Mouse (Mus musculus) embryo, embryonic 11.5 days (tissue): ENCODE data around the gene Lrrc38.
"Not testable (repeated sequence)": the region's sequence is repeated elsewhere in the genome, so short reads cannot be mapped to it uniquely, and the experiment has no call there.

ENCODE experiments used
- DNase-seq: peaks from one replicate; pipeline ENCODE4 v3.0.0-alpha.2; 2012; ENCODE audit warnings: low read depth, low spot score

The Lrrc38 gene

GRCm38 (mm10) chr4:143349484-143349906, at the start of gene Lrrc38:
TSS of gene Lrrc38 (plus strand) at chr4:143349757.
- no peak for DNase-seq

- DNase-seq: no peak
These were observed 49.4 kb upstream of the Lrrc38 start for GRCm38 (mm10) chr4:143300113-143300688.

GRCm38 (mm10) chr4:143301042-143301441, 48.5 kb upstream of the Lrrc38 start:
- DNase-seq: no peak

GRCm38 (mm10) chr4:143301875-143302274, 47.7 kb upstream of the Lrrc38 start:
- DNase-seq: no peak

GRCm38 (mm10) chr4:143302279-143302890, 47.2 kb upstream of the Lrrc38 start:
- DNase-seq: no peak

DNA sequence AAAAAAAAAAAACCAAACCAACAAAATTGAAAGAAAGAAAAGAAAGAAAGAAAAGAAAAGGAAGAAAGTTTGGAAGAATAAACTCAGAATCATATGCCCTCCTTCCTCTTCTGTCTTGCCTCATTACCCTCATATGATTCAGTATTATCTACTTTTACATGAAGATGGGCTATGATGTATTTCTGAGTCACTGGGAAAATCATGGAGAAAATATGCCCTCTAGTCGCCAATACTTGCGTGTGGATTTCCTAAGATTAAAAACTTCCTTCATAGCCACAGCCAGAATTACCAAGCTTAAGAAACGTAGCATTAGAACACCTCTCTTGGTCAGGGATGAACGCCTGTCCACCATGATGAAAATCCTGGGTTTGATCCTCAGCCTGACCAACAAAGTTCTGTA, 44.5 kb upstream of the Lrrc38 start:
- no peak for DNase-seq

GRCm38 (mm10) chr4:143305987-143306772, 43.4 kb upstream of the Lrrc38 start:
- no peak for DNase-seq

DNA sequence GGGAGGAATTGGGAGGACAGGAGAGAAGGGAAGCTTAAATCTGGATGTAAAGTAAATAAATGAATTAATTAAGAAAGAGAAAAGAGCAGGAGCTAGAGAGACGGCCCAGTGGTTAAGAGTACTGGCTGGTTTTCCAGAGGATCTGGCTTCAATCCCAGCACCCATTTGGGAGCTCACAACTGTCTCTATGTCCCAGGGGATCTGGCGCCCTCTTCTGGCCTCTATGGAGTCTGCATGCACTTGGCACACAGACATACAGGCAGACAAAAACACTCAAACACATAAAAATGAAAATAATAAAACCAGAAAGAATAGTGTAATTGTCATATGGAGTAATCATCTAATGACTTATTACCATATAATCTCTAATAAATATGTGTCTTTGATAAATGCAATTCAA, 38.2 kb upstream of the Lrrc38 start:
- DNase-seq: no peak

DNA sequence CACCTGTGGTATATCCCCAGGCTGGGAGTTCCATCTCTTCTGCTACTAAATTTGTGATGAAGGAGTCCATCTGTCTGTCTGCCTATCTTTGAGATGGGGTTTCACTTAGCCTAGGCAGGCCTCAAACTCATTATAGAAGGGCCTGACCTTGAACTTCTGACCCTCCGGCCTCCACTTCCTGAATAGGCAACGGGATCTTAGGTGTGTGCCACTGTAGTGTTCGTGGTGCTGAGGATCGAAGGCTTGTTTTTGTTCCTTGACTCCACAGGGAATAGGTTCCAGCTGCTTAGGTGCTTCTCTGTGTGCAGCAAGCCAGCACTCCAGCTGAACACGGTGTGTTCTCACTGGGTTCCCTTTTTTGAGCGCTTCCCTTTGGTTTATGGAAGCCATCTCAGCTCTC, 36.3 kb upstream of the Lrrc38 start:
- no peak for DNase-seq

- no peak for DNase-seq
These were observed 25.2 kb upstream of the Lrrc38 start for GRCm38 (mm10) chr4:143324176-143324924.

- no peak for DNase-seq
These were observed 24.5 kb upstream of the Lrrc38 start for GRCm38 (mm10) chr4:143324925-143325624.

DNA sequence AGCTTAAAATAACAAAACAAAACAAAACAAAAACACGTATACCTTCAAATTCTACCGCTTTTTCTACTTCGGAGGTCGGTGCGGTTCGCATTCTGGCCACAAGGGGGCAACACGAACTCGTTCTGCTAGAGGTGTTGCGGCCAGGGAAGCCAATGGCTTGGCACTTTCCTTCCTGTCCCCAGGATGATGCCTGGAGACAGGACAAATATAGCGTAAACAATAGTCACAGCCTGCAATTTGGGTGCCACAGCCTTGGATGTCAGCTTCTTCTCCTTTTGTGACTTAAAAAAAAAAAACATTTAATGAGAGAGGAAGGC, 24.0 kb upstream of the Lrrc38 start:
- DNase-seq: peak; percentile 55

DNA sequence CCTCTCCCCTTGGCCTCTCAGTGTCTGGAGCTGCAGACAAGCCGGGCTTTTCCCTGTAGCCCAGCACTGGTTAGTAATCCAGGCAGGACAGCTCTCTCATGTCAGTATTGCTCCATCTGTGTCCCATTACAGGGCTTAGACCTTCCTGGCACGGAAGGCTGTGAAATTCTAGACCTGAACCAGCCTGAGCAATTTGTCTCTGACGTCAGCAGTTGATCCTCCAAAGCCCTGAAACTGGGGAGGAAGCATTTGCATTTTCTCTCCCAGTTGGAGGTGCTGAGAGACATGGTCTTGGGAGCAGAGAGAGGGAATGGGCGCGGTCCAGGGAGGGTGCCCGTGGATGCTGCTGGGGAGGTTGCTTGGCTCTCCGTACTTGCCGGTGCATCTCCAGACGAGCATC, 19.0 kb upstream of the Lrrc38 start:
- peak; percentile 67 for DNase-seq

GRCm38 (mm10) chr4:143331787-143332186, 17.8 kb upstream of the Lrrc38 start:
- no peak for DNase-seq

GRCm38 (mm10) chr4:143334145-143334544, 15.4 kb upstream of the Lrrc38 start:
- no peak for DNase-seq

GRCm38 (mm10) chr4:143334995-143335394, 14.6 kb upstream of the Lrrc38 start:
- no peak for DNase-seq

DNA sequence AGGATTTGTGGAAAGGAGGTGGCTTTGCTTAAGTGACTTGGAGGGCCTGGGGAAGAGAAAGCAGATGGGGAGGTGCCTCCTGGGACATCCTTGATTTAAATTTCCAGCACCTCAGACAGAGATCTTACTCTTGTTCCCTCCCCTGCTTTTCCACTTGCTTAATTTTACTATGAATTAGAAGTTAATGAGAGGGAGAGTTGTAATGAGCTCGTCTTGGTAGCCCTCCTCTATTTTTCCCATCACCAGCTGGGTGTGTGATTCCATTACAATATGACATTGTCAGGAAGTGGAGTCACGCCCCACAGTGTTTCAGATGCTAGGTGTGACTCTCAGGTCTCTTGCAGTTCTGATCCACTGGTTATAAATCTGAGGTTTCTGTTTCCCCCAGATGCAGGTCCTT, 13.5 kb upstream of the Lrrc38 start:
- DNase-seq: no peak

DNA sequence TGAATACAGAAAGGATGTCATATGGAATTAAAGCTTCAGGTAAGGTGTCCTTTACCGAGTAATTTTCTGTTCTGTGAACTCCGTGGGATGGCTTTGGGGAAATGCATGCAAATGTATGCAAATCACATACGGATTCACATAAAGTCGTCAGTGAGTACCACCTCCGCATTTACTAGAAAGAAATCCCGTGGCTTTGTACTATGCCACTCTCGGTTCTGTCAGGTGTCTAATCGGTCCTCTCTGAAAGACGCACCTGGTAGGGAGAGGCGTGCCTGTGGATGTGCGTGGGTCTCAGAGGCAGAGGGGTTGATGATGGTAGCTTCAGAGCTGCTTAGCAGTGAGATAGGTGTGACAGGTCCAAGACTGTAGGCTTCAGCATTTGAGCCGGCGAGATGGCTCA, 9.7 kb upstream of the Lrrc38 start:
- no peak for DNase-seq

DNA sequence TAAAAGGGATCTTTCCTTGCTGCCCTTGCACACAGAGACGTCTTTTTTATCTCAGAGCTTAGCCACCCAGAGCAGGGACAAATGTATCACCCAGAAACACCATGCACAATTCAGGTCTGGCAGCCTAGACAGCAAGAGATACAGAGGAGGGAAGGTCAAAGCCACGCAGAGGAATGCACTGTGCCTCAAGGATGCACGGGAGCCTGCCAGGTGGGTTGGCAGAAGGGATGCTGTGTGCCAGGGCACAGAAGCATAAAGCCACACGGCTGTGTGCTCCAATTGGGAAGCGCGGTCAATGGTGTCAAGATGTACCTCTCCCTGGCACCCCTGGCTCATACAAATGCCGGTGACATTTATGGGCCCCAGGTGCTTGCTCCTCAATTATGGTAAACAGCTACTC, 8.1 kb upstream of the Lrrc38 start:
- DNase-seq: no peak

DNA sequence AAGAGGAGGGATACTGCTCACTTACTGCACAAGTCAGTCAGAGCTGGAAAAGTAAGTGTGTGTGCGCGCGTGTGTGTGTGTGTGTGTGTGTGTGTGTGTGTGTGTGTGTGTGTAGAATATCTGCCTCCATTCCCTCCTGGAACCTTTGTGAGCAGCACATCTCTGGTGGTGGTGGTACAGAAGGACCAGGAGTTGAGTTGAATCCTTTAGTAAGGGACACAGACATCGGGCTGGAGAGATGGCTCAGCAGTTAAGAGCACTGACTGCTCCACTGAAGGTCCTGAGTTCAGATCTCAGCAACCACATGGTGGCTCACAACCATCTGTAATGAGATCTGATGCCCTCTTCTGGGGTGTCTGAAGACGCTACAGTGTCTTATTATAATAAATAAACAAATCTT, 4.1 kb upstream of the Lrrc38 start:
- DNase-seq: not testable (repeated sequence)

- no peak for DNase-seq
These were observed 879 bp upstream of the Lrrc38 start for GRCm38 (mm10) chr4:143348678-143349077.
